Mouse (Mus musculus): Measurements from ENCODE around the gene Mettl8.

The Mettl8 gene

DNA sequence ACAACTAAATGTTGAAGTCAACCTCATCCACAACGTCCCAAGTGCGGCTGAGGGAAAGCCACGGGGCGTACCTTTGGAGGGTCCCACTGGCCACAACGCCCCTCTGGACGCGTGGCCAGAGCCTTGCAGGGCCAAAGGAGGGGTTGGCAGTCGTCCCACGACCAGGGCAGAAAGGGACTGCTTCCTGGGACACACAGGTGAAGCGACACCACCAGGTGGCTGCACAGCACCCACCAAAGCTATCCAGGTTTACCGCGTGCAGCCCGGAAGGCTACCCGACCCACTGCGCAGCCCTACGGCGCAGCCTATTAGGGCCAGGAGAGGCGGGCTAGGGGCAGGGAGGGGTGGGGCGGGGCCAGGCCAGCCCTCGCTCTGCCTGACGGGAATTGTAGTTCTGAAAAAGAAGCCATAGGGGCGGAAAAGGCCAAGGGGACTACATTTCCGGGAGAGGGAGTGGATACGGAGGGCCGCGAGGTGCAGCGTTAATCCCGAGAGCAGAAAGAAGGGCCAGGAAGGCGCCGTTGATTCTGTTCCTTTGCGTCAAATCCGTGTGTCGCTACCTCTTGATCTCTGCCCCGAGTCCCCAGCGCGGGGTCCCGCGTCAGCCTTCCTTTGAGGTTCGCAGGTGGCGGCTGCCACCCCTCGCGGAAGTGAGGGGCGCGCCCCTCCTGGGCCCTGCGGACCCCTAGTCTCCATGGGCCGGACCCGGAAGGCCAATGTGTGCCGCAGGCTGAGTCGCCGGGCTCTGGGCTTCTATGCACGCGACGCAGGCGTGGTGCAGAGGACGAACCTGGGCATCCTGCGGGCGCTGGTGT is at the start of gene Mettl8, which contains the start of gene Dcaf17:
TSS of gene Mettl8 (minus strand) at position 284 of the 815 bp plus-strand sequence.
TSS of gene Dcaf17 (plus strand) at position 29 of the 815 bp plus-strand sequence.
- DNase-seq (ENCODE audit: low spot score in 2 of 2), result peak; percentile 87 to 88

- no peak for DNase-seq (ENCODE audit: low spot score in 2 of 2)
Observed at GRCm38 (mm10) chr2:71104696-71105095, 49.3 kb upstream of the Mettl8 start.

- DNase-seq (ENCODE audit: low spot score in 2 of 2), result no peak
Observed at GRCm38 (mm10) chr2:71103292-71103680, 47.9 kb upstream of the Mettl8 start.

GRCm38 (mm10) chr2:71102621-71103291 is 47.4 kb upstream of the Mettl8 start:
- DNase-seq (ENCODE audit: low spot score in 2 of 2), result no peak

GRCm38 (mm10) chr2:71096170-71096569 is 40.8 kb upstream of the Mettl8 start:
- DNase-seq (ENCODE audit: low spot score in 2 of 2), result no peak

- DNase-seq (ENCODE audit: low spot score in 2 of 2), result no peak
Observed at GRCm38 (mm10) chr2:71090660-71091445, 35.5 kb upstream of the Mettl8 start.

DNA sequence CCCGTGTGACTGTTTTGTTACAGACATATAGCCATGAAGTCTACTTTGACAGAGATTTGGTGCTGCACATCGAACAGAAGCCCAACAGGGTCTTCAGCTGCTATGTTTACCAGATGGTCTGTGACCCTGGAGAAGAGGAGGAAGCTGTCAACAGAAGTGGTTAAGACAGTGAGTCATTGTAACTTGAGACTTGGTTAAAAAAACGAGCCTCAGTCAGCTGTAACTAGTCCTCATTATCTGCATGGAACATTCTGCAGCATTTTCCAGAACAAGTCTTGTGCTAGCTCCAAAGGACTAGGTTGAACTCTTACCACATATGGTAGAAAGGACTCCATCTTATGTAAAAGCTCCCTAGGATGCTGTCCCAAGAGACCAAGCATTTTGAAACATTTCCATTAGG is 34.4 kb upstream of the Mettl8 start:
- no peak for DNase-seq (ENCODE audit: low spot score in 2 of 2)

- no peak for DNase-seq (ENCODE audit: low spot score in 2 of 2)
Observed at GRCm38 (mm10) chr2:71083454-71084193, 28.2 kb upstream of the Mettl8 start.

DNA sequence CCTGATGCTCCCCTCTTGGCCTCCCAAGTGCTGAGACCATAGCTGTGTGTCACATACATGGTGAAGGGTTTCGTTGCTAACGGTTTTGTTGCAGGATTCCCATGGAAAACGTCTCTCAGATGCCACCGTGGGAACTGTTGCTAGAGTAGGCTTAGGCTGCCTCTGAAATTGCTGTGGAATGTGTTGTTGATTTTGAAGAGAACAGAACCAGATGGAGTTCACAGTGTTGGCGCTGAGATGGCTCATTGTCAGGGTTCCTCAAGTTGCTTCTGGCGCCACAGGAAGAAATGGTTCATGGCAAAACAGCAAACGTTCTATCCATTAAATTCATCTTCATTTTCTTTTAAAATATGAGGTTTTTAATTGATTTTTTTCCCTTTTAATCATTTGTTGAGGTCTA is 27.0 kb upstream of the Mettl8 start:
- DNase-seq (ENCODE audit: low spot score in 2 of 2), result no peak

- no peak for DNase-seq (ENCODE audit: low spot score in 2 of 2)
Observed at GRCm38 (mm10) chr2:71073828-71074227, 18.4 kb upstream of the Mettl8 start.

GRCm38 (mm10) chr2:71073330-71073729 is 17.9 kb upstream of the Mettl8 start:
- no peak for DNase-seq (ENCODE audit: low spot score in 2 of 2)

GRCm38 (mm10) chr2:71071601-71072000 is 16.2 kb upstream of the Mettl8 start:
- DNase-seq (ENCODE audit: low spot score in 2 of 2), result no peak

- no peak for DNase-seq (ENCODE audit: low spot score in 2 of 2)
Observed at GRCm38 (mm10) chr2:71056115-71056835, 892 bp upstream of the Mettl8 start.

- DNase-seq (ENCODE audit: low spot score in 2 of 2), result no peak
Observed at GRCm38 (mm10) chr2:71054716-71055115, 667 bp downstream of the Mettl8 start.

DNA sequence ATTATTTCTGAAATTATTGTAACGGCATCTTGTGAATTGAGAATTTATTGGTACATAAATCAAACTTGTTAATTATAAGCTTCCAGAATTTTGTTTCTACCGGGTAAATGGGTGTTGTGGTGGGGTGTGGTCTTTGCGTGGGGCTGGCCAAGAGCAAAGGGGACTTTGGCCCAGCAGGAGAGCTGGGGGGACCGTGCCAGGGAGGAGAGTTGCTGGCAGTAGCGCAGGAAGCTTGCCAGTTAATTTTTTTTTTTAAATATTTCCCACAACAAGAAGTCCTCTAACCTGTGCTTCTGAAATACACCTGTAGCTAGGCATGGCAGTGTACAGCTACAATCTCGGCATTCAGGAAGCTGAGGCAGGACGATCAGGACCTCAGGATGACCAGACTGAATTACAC is 4.9 kb downstream of the Mettl8 start:
- no peak for DNase-seq (ENCODE audit: low spot score in 2 of 2)

DNA sequence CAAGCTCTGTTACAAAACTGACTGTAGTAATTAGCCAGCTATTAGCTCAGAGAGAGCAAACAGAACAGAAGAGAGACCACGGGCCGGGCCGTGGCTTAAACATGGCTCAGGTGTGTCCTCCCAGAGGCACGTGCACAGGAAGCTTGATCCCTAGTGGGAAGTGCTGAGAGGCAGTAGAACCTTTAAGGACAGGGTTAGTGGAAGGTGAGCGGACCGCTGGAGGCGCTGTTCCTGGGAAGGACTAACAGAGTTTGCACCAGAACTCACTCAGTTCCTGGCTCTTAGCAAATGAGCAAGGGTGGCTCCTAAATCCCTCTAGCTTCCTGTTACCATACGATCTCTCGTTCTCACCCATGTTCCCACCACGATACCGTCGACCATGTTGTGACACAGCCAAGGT is 6.5 kb downstream of the Mettl8 start:
- DNase-seq (ENCODE audit: low spot score in 2 of 2), result no peak

DNA sequence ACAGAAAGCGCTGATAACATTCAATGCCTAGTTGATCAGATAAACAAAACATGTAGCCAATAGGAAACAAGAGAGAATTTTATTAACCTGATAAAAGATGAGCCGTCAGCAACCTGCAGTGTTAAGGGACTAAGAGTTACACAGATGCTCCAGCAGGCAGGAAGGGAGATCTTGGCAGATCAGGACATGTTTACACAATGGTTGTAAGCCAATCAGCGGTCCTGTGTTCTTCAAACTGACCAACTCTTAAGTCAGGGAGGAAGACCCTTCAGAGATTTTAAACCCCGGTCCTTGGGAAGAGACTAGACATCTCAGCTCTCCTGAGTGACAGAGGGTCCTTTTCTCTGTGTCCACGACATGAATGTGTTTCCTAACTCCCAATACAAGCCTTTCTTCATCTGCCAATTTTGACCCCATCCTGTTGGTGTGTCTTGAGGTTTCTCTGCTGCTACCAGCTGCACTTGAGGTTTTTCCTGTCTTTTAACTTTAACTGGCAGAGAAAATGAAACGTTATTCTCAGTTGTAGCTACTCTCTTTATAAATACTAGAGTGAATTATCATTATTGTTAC is 8.5 kb downstream of the Mettl8 start:
- DNase-seq (ENCODE audit: low spot score in 2 of 2), result no peak

GRCm38 (mm10) chr2:71046151-71046550 is 9.2 kb downstream of the Mettl8 start:
- no peak for DNase-seq (ENCODE audit: low spot score in 2 of 2)

DNA sequence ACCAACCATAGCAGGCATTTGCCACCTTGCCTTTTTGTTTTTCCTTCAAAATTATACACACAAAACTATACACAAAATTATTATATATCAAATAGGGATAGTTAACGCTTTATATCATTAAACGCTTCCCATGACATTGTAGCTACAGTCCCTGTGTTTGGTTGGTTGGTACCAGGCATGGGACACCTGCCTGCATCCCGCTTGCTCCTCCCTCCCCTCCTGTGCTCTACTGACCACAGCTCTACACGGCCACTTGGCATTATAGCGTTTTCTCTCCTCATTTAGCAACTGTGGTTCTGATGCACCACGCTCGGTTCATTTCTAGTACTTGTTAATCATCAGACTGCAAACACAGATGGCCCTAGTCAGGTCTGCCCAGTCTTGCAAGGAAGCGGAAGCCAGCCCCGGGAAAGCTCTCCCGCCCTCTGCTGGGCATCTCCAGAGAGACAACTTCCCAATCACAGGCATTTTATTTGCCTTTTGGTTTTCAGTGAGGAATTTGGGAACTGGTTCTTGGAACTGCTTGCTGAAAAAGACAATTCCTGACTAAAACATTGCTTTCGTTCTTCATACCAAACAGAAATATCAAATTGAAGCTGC is 15.8 kb downstream of the Mettl8 start:
- DNase-seq (ENCODE audit: low spot score in 2 of 2), result peak; percentile 73 to 78

GRCm38 (mm10) chr2:71037447-71037846 is 17.9 kb downstream of the Mettl8 start:
- no peak for DNase-seq (ENCODE audit: low spot score in 2 of 2)
